Mouse (Mus musculus) liver, adult 2 months (tissue): ENCODE measurements around the gene Xndc1.
A peak's percentile ranks its signal among the peaks of the same experiment; 100 is the strongest.

Experiments used
- CTCF ChIP-seq: fragments of 200-500 bp; IDR thresholded peaks from 2 replicates; pipeline ENCODE4 v1.5.1; 2011; ENCODE audit warnings: low read depth, low read length, control low read depth
- POLR2A ChIP-seq: fragments of 200-500 bp; IDR thresholded peaks from 2 replicates; pipeline ENCODE4 v1.6.1; 2011; ENCODE audit warnings: low read length, control low read depth; ENCODE audit not compliant: insufficient read depth; ENCODE audit errors: extremely low read depth

DNA sequence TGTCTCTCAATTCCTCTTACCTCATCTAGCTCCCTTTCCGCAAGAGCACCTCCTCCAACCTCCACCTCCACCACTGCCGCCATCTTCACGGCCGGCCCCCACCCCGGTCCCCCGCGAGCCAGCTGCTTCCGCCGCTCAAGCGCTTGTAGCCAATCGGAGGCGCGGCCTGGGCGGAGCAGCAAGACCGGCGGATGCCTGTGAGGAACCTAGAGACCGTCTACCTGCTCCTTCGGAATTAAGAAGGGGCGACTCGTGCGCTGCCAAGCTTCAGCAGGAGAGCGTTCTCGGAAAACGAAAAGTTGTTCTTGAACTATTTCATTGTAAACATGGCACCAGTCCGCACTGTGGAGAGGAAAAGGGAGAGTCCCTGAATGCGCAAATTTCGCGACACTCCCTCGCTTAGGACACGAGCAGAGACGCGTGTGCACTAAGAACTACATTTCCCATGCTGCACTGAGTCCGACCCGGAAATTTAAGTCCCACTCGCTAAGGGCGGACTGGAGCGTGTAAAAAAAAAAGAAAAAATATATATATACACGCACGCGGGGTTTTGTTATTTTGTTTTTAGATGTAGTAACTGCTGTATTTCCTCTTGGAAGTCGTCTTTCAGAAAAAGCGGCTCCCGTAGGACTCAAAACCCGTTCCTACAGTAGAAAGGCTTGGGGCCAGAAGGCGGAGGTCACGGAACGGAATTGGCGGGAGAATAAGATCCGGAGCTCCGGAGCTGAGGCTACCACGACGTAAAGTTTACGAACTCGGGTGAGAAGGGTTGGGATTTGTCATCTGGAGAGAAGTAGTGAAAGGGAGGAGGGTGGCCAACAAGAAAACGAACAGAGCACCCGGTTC is at the start of gene Xndc1, which contains the start of the genes Rnf121 and Xntrpc:
- TF ChIP-seq CTCF (no peak), POLR2A (peak; percentile 59; the same call in 1 of the 2 replicates)
